Mouse (Mus musculus) right cerebral cortex, adult 18-20 months (tissue): ENCODE results near the gene Hrh2.
A peak's percentile ranks its signal among the peaks of the same experiment; 100 is the strongest.

Source experiments
- DNase-seq: peaks from one replicate; pipeline ENCODE4 v3.0.0; 2022; ENCODE audit warnings: mixed read lengths

Hrh2 gene

GRCm38 (mm10) chr13:54222921-54223769 lies 31.2 kb downstream of the Hrh2 start:
- no peak for DNase-seq

- DNase-seq: peak; percentile 53
These were observed 36.1 kb downstream of the Hrh2 start for GRCm38 (mm10) chr13:54227916-54228483.

GRCm38 (mm10) chr13:54230081-54230480 lies 38.2 kb downstream of the Hrh2 start:
- DNase-seq: no peak

- DNase-seq: no peak
These were observed 39.9 kb downstream of the Hrh2 start for GRCm38 (mm10) chr13:54231868-54232267.

- DNase-seq: no peak
These were observed 45.6 kb downstream of the Hrh2 start for GRCm38 (mm10) chr13:54237512-54237911.

- DNase-seq: no peak
These were observed 46.8 kb downstream of the Hrh2 start for GRCm38 (mm10) chr13:54238585-54239323.

GRCm38 (mm10) chr13:54242380-54242779 lies 50.5 kb downstream of the Hrh2 start:
- DNase-seq: no peak

- DNase-seq: peak; percentile 59
These were observed 53.3 kb downstream of the Hrh2 start for GRCm38 (mm10) chr13:54245204-54245603.

GRCm38 (mm10) chr13:54247545-54247944 lies 55.6 kb downstream of the Hrh2 start:
- peak; percentile 89 for DNase-seq

GRCm38 (mm10) chr13:54248436-54248995 lies 56.6 kb downstream of the Hrh2 start:
- no peak for DNase-seq

- no peak for DNase-seq
These were observed 57.1 kb downstream of the Hrh2 start for GRCm38 (mm10) chr13:54249007-54249406.

GRCm38 (mm10) chr13:54250346-54250745 lies 58.4 kb downstream of the Hrh2 start:
- no peak for DNase-seq

- DNase-seq: no peak
These were observed 59.8 kb downstream of the Hrh2 start for GRCm38 (mm10) chr13:54251541-54252225.

GRCm38 (mm10) chr13:54257580-54258223 lies 65.8 kb downstream of the Hrh2 start:
- peak; percentile 86 for DNase-seq

GRCm38 (mm10) chr13:54258231-54258743 lies 66.4 kb downstream of the Hrh2 start:
- DNase-seq: no peak

- DNase-seq: peak; percentile 88
These were observed 68.4 kb downstream of the Hrh2 start for GRCm38 (mm10) chr13:54260318-54260717.

GRCm38 (mm10) chr13:54262741-54263510 lies 71.0 kb downstream of the Hrh2 start:
- peak; percentile 67 for DNase-seq

GRCm38 (mm10) chr13:54263641-54264040 lies 71.7 kb downstream of the Hrh2 start:
- DNase-seq: no peak

GRCm38 (mm10) chr13:54266472-54266871 lies 74.5 kb downstream of the Hrh2 start:
- DNase-seq: peak; percentile 53

- no peak for DNase-seq
These were observed 77.2 kb downstream of the Hrh2 start for GRCm38 (mm10) chr13:54269087-54269486.

GRCm38 (mm10) chr13:54269628-54270027 lies 77.7 kb downstream of the Hrh2 start:
- DNase-seq: peak; percentile 86
